Mouse (Mus musculus): ENCODE results near the gene Tmem132d. TPM values are rescaled to one million over a fixed set of nuclear protein-coding genes. Genes with fewer than 3 reads are reported as not detected.
"Not testable (repeated sequence)": the region's sequence is repeated elsewhere in the genome, so short reads cannot be mapped to it uniquely, and the experiment has no call there.

The Tmem132d gene
- polyA plus RNA-seq, 1 experiment from 2014 or later: not detected

DNA sequence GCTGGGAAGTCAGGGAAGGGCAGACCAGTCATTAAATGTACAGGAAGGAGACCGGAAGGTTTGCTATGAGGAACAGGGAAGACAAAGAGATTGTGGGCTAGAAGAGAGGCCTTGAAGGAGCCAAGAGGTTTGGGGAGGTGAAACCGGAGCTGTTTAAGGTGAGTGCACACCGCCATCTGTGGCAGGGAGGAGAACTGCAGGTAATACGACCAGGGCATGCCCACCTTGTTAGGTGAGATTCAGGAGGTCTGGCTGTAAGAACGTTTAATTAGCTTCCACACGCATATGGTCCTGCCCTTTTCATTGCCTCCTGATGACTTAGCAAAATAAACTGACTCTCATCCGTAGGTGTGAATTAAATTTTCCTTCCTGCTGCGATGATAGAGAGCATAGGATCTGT is 485.6 kb downstream of the Tmem132d start:
- TF ChIP-seq CTCF (IDR thresholded peaks at IDR 0.05; ENCODE audit: low read depth) (peak; percentile 47), EP300 (IDR thresholded peaks at IDR 0.05; ENCODE audit: low read depth) (no peak)
- no peak overlapping the region for H3K4me3 ChIP-seq (ENCODE audit: low read depth, low read length)
- DNase-seq (no peak), ATAC-seq (no peak)
- H3K9ac ChIP-seq (replicated peaks): no peak overlapping the region
- H3K4me1 ChIP-seq (ENCODE audit: insufficient read depth): no peaks in the 10 kb centered on the region
- 23% methylated on average over 8 of the region's 8 CpGs for WGBS (ENCODE audit: insufficient replicate concordance)
- no peak overlapping the region for H3K27ac ChIP-seq (ENCODE audit: low read depth)
- no peak overlapping the region for H3K4me2 ChIP-seq (ENCODE audit: low read depth, low read length)
- H3K36me3 ChIP-seq (replicated peaks; ENCODE audit: insufficient read depth, low read length): no peaks in the 10 kb centered on the region
- no peaks in the 10 kb centered on the region for H3K27me3 ChIP-seq (ENCODE audit: insufficient read depth, low read length)
- H3K9me3 ChIP-seq (ENCODE audit: low read length): no peaks in the 10 kb centered on the region

DNA sequence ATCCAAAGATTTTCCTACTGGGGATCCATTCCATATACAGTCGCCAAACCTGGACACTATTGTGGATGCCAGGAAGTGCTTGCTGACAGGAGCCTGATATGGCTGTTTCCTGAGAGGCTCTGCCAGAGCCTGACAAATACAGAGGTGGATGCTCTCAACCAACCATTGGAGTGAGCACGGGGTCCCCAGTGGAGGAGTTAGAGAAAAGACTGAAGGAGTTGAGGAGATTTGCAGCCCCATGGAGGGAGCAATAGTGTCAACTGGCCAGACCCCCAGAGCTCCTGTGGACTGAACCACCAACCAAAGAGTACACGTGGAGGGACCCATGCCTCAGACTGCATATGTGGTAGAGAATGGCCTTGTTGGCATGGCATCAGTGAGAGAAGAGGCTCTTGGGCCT is 490.7 kb downstream of the Tmem132d start:
- not testable (repeated sequence) for DNase-seq

DNA sequence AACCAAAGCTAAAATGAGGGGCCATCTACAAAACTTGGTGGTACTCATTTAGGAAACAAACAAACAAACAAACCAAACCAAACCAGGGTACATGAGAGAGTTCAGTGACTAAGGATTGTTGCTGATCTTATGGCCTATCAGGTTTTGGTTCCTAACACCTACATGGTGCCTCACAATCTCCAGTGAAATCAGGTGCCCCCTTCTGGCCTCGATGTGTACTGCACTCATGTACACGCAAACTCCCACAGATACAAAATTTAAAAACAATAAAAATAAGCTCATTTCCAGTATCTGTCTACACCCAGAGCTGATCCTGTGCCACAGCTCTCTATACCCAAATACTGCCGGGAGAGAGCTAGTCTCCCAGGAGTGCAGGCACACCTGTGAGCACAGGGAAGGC is 495.0 kb downstream of the Tmem132d start:
- TF ChIP-seq EP300 (IDR thresholded peaks at IDR 0.05; ENCODE audit: low read depth): no peak
- TF ChIP-seq CTCF (IDR thresholded peaks at IDR 0.05; ENCODE audit: low read depth): peak; percentile 31; the same call in 1 of the 2 replicates
- no peaks in the 10 kb centered on the region for H3K36me3 ChIP-seq (replicated peaks; ENCODE audit: insufficient read depth, low read length)

More for the DNA sequence above, 490.7 kb downstream of the Tmem132d start:
- H3K9ac ChIP-seq (replicated peaks); H3K4me3 ChIP-seq (ENCODE audit: low read depth, low read length); H3K4me2 ChIP-seq (ENCODE audit: low read depth, low read length); ATAC-seq; H3K4me1 ChIP-seq (ENCODE audit: insufficient read depth); H3K36me3 ChIP-seq (replicated peaks; ENCODE audit: insufficient read depth, low read length); H3K27me3 ChIP-seq (ENCODE audit: insufficient read depth, low read length); H3K9me3 ChIP-seq (ENCODE audit: low read length); H3K27ac ChIP-seq (ENCODE audit: low read depth): not testable (repeated sequence)
- WGBS (ENCODE audit: insufficient replicate concordance): 68% methylated on average over 3 of the region's 3 CpGs

DNA sequence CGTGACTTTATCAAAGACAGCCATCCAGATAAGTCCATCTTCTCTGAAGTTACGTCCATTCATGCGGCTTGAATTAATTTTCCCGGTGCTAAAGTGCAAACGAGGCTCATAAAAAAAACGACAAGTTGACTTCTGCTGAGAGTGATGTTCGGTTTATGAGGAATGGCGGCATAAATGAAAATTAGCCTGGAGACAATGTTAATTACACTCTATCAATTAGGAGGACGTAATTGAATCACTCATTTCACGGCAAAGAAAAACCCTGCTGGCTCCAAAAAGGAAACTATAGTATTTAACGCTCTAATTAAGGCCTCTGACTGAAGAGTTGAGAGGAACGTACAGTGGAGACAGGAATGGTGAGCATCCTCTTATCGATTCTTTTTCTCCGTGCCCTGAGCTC is 503.2 kb downstream of the Tmem132d start:
- WGBS (ENCODE audit: insufficient replicate concordance): 79% methylated on average over 14 of the region's 14 CpGs

More for the DNA sequence above, 495.0 kb downstream of the Tmem132d start:
- no peaks in the 10 kb centered on the region for H3K9me3 ChIP-seq (ENCODE audit: low read length)
- WGBS (ENCODE audit: insufficient replicate concordance): 66% methylated on average over 3 of the region's 3 CpGs
- no peak overlapping the region for H3K4me3 ChIP-seq (ENCODE audit: low read depth, low read length)
- ATAC-seq: no peak
- H3K27me3 ChIP-seq (ENCODE audit: insufficient read depth, low read length): no peaks in the 10 kb centered on the region
- no peak overlapping the region for H3K4me2 ChIP-seq (ENCODE audit: low read depth, low read length)
- no peak overlapping the region for H3K27ac ChIP-seq (ENCODE audit: low read depth)
- H3K9ac ChIP-seq (replicated peaks): no peak overlapping the region
- DNase-seq: no peak
- H3K4me1 ChIP-seq (ENCODE audit: insufficient read depth): no peaks in the 10 kb centered on the region

DNA sequence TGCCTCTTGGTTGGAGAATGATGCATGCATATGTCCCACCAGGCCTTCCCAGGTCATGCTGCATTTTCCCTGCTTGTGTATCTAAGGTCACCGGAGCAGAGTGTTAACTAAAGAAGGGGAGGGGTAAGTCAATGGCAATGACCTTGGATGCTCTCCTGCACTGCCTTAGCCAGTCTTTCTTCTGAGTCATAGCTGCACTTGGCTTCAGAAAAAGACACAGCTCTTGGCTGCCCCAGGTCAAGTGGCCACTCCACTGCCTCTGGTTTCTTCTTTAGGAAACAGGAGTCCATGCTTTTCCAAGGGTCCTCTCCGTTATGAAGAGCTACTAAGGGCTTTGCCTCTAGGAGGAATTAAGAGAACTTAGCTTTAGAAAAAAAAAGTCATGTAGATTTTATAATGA is 506.2 kb downstream of the Tmem132d start:
- H3K4me2 ChIP-seq (ENCODE audit: low read depth, low read length): no peak overlapping the region

More for the DNA sequence above, 503.2 kb downstream of the Tmem132d start:
- ATAC-seq (no peak), DNase-seq (no peak)
- no peak overlapping the region for H3K9ac ChIP-seq (replicated peaks)
- no peaks in the 10 kb centered on the region for H3K4me1 ChIP-seq (ENCODE audit: insufficient read depth)
- TF ChIP-seq CTCF (IDR thresholded peaks at IDR 0.05; ENCODE audit: low read depth) (no peak), EP300 (IDR thresholded peaks at IDR 0.05; ENCODE audit: low read depth) (no peak)
- no peaks in the 10 kb centered on the region for H3K27me3 ChIP-seq (ENCODE audit: insufficient read depth, low read length)
- H3K4me3 ChIP-seq (ENCODE audit: low read depth, low read length): no peak overlapping the region
- H3K4me2 ChIP-seq (ENCODE audit: low read depth, low read length): no peak overlapping the region
- no peaks in the 10 kb centered on the region; the same call in 1 of the 2 replicates for H3K9me3 ChIP-seq (ENCODE audit: low read length)
- no peak overlapping the region for H3K27ac ChIP-seq (ENCODE audit: low read depth)
- no peaks in the 10 kb centered on the region for H3K36me3 ChIP-seq (replicated peaks; ENCODE audit: insufficient read depth, low read length)

DNA sequence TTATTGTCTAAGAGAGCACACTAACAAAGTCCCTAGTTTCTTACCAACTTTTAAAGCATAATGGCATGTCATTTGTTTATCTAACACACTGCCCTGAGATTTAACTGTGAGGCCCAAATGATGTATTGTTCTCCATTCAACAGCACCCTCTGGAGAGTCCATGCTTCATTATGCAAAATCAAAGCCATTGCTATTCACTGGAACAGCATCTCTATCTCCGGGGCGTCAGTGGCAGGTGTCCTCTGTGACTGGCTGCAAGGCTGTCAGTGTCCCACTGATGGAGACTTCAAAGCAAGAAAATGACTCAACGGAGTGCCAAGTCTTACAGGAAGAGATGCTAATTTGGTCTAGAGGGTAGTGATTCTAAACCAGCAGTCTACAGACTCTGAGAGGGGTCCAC is 508.8 kb downstream of the Tmem132d start:
- H3K4me2 ChIP-seq (ENCODE audit: low read depth, low read length): no peak overlapping the region
- H3K9ac ChIP-seq (replicated peaks): no peak overlapping the region
- H3K4me3 ChIP-seq (ENCODE audit: low read depth, low read length): no peak overlapping the region
- H3K36me3 ChIP-seq (replicated peaks; ENCODE audit: insufficient read depth, low read length): no peaks in the 10 kb centered on the region
- DNase-seq (no peak), ATAC-seq (no peak)
- no peaks in the 10 kb centered on the region for H3K4me1 ChIP-seq (ENCODE audit: insufficient read depth)
- TF ChIP-seq CTCF (IDR thresholded peaks at IDR 0.05; ENCODE audit: low read depth) (no peak), EP300 (IDR thresholded peaks at IDR 0.05; ENCODE audit: low read depth) (no peak)
- H3K9me3 ChIP-seq (ENCODE audit: low read length): no peaks in the 10 kb centered on the region; the same call in 1 of the 2 replicates
- H3K27ac ChIP-seq (ENCODE audit: low read depth): no peak overlapping the region
- no peaks in the 10 kb centered on the region for H3K27me3 ChIP-seq (ENCODE audit: insufficient read depth, low read length)
- WGBS (ENCODE audit: insufficient replicate concordance): 75% methylated on average over 3 of the region's 3 CpGs

More for the DNA sequence above, 506.2 kb downstream of the Tmem132d start:
- DNase-seq: no peak
- Histone ChIP-seq H3K4me1 (ENCODE audit: insufficient read depth) (no peaks in the 10 kb centered on the region), H3K27ac (ENCODE audit: low read depth) (no peak overlapping the region), H3K9me3 (ENCODE audit: low read length) (no peaks in the 10 kb centered on the region; the same call in 1 of the 2 replicates), H3K4me3 (ENCODE audit: low read depth, low read length) (no peak overlapping the region), H3K36me3 (replicated peaks; ENCODE audit: insufficient read depth, low read length) (no peaks in the 10 kb centered on the region), H3K27me3 (ENCODE audit: insufficient read depth, low read length) (no peaks in the 10 kb centered on the region), H3K9ac (replicated peaks) (no peak overlapping the region)
- no peak for ATAC-seq
- 75% methylated on average over 2 of the region's 2 CpGs for WGBS (ENCODE audit: insufficient replicate concordance)
- no peak for TF ChIP-seq EP300 (IDR thresholded peaks at IDR 0.05; ENCODE audit: low read depth)

DNA sequence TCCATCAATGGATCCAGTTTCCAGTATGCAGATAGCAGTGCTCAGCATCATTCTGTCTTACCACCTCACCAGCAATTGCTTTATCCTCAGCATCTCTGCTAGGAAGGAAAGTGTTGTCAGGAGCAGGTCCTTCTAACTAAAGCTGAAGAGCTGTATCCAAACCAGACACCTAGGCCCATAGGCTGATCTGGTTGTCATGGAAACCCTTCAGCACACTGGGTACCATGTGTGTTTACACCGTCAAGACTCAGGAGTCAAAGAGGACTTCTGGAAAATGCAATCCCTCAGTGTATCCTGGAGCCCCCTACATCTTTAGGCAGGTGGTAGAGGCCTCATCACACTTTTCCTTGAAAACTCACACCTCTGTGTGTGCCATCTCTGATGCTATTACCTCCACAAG is 513.7 kb downstream of the Tmem132d start:
- no peak for DNase-seq
- no peak overlapping the region for H3K4me2 ChIP-seq (ENCODE audit: low read depth, low read length)
- H3K36me3 ChIP-seq (replicated peaks; ENCODE audit: insufficient read depth, low read length): no peaks in the 10 kb centered on the region
- TF ChIP-seq EP300 (IDR thresholded peaks at IDR 0.05; ENCODE audit: low read depth) (no peak), CTCF (IDR thresholded peaks at IDR 0.05; ENCODE audit: low read depth) (no peak)
- no peak overlapping the region for H3K4me3 ChIP-seq (ENCODE audit: low read depth, low read length)
- no peaks in the 10 kb centered on the region; the same call in 1 of the 2 replicates for H3K9me3 ChIP-seq (ENCODE audit: low read length)
- 87% methylated on average over 1 of the region's 1 CpGs for WGBS (ENCODE audit: insufficient replicate concordance)
- no peak overlapping the region for H3K27ac ChIP-seq (ENCODE audit: low read depth)
- H3K4me1 ChIP-seq (ENCODE audit: insufficient read depth): no peaks in the 10 kb centered on the region
- no peak overlapping the region for H3K9ac ChIP-seq (replicated peaks)
- no peaks in the 10 kb centered on the region for H3K27me3 ChIP-seq (ENCODE audit: insufficient read depth, low read length)
- ATAC-seq: no peak
